Mouse (Mus musculus) midbrain, embryonic 11.5 days (tissue): ENCODE results near the gene Gga3. TPM values are rescaled to one million over a fixed set of nuclear protein-coding genes. Genes with fewer than 3 reads are reported as not detected.

Experiments used
- ATAC-seq: fragments of 200-750 bp; cut with Nextera tagmentation; 2 replicates; pipeline ENCODE4 v1.8.0; 2017; ENCODE audit warnings: moderate TSS enrichment, moderate library complexity; ENCODE audit not compliant: low FRiP score
- DNase-seq: peaks from one replicate; pipeline ENCODE4 v3.0.0; 2015; ENCODE audit warnings: low spot score; ENCODE audit errors: missing footprints
- H3K27ac ChIP-seq: fragments of 300-500 bp; sonication (generic); 2 replicates; pipeline ENCODE4 v1.5.1; 2014; ENCODE audit warnings: low read depth, low read length
- H3K27me3 ChIP-seq: fragments of 300-500 bp; sonication (generic); 2 replicates; pipeline ENCODE4 v1.6.1; 2014; ENCODE audit warnings: mild to moderate bottlenecking, low read length, moderate library complexity, mixed read lengths; ENCODE audit not compliant: control insufficient read depth, insufficient read depth
- H3K36me3 ChIP-seq: fragments of 300-500 bp; sonication (generic); 2 replicates; pipeline ENCODE4 v1.6.1; 2014; ENCODE audit warnings: mild to moderate bottlenecking, low read length, moderate library complexity, mixed read lengths; ENCODE audit not compliant: control insufficient read depth, insufficient read depth
- H3K4me1 ChIP-seq: fragments of 300-500 bp; sonication (generic); 2 replicates; pipeline ENCODE4 v1.6.1; 2014; ENCODE audit warnings: low read length; ENCODE audit not compliant: control insufficient read depth, insufficient read depth
- H3K4me2 ChIP-seq: fragments of 300-500 bp; sonication (generic); 2 replicates; pipeline ENCODE4 v1.6.1; 2014; ENCODE audit warnings: mild to moderate bottlenecking, moderate library complexity
- H3K4me3 ChIP-seq: fragments of 300-500 bp; sonication (generic); 2 replicates; pipeline ENCODE4 v1.5.1; 2014; ENCODE audit warnings: low read depth, low read length
- H3K9ac ChIP-seq: fragments of 300-500 bp; sonication (generic); 2 replicates; pipeline ENCODE4 v1.6.1; 2014; ENCODE audit warnings: low read length
- H3K9me3 ChIP-seq: fragments of 300-500 bp; sonication (generic); 2 replicates; pipeline ENCODE4 v1.6.1; 2016; ENCODE audit warnings: low read length; ENCODE audit not compliant: control insufficient read depth
- WGBS: fragments of 180-500 bp; shearing (Covaris S2); extraction: QIAGEN DNeasy Blood & Tissue Kit; methylation state at CpG from one replicate; pipeline ENCODE4 v1.1.7; 2014; 5-methylcytosine and 5-hydroxymethylcytosine counted together
- polyA plus RNA-seq: library from polyadenylated mRNA; unstranded; fragments of >200 nt; fragmentation: Nextera tagmentation; extraction: Ambion mirVana; gene quantifications from 2 replicates; pipeline ENCODE4 v1.2.1, GENCODE M21; 2014

Gga3 gene
- polyA plus RNA-seq, 1 experiment from 2014 or later, result 25.1 TPM

DNA sequence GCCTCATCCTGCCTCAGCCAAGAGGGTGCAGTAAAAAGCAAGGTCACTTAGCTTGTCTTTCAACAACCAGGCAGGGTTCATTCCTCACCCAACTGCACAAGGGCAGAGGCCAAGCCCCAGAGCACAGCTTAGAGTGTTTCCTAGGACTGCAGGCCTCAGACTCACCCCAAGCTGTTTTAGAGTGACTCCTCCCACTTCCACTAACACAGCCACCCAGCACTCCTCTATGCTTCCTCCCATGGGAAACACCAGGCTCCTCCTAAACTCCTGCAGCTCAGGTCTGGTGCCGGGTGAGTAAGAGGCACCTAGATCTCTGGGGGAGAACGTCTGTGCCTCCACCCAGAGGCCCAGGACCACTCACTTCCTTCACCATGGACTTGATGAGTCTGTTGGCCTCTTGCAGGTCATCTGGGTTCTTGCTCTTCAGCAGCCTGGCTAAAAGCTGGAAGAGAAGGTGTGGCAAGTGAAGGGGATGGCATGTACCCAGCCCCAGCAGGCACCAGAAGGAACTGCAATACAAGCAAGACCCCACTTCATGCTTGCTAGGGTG, 13.2 kb downstream of the Gga3 start:
- 89% methylated on average over 2 of the region's 2 CpGs for WGBS
- ATAC-seq, result no peak
- H3K36me3 ChIP-seq, result peaks cover 56% of the 10 kb centered on the region

DNA sequence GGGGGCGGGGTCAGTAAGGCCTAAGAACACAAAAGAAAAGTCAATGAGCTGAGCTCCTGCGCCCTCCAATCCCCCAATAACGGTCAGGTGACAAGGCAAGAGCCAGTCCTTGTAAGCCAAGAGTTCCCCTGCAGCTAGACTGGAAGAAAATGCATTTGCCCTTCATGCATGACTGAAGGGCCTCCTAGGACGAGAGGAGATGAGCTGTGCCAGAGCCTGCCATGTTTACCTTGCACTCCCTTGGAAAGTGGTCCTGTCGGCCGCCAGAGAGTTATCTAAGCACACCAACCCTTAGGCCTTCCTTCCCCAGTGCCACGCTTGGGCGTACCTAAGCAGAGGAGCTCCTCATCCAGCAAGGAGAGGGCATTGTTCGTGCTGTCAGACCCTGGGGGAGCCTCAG, 15.9 kb downstream of the Gga3 start:
- no peaks in the 10 kb centered on the region for H3K27me3 ChIP-seq
- DNase-seq (peak; percentile 39), ATAC-seq (no peak)
- no peak overlapping the region for H3K27ac ChIP-seq
- no peaks in the 10 kb centered on the region for H3K9me3 ChIP-seq
- H3K4me3 ChIP-seq, result no peak overlapping the region
- H3K9ac ChIP-seq, result no peak overlapping the region
- H3K4me1 ChIP-seq, result no peaks in the 10 kb centered on the region
- 84% methylated on average over 9 of the region's 9 CpGs for whole genome bisulfite sequencing
- H3K4me2 ChIP-seq, result no peak overlapping the region
- peaks cover 59% of the 10 kb centered on the region for H3K36me3 ChIP-seq

More for the DNA sequence above, 13.2 kb downstream of the Gga3 start:
- Histone ChIP-seq H3K4me1 (no peaks in the 10 kb centered on the region), H3K9me3 (no peaks in the 10 kb centered on the region), H3K4me2 (no peak overlapping the region), H3K4me3 (no peak overlapping the region), H3K27me3 (no peaks in the 10 kb centered on the region), H3K9ac (no peak overlapping the region), H3K27ac (no peak overlapping the region)
- peak; percentile 59 for DNase-seq

DNA sequence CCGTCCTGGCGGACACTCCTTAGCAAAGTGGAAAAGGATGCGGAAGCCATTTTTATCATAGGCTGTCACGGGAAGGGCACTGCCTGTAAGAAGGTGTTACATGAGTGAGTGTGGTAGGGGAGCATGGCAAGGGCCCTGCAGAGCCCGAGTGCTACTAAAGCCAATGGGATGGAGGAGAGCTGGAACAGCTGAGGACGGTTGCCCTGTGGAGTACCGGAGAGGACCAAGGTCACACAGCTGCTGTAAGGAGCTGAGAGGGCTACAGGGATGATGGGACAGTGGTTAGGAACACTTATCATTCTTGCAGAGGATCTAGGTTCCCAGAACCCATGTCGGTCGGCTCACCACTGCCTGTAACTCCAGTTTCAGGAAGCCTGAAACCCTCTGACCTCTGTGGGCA, 17.4 kb downstream of the Gga3 start:
- Histone ChIP-seq H3K9ac (no peak overlapping the region), H3K4me1 (no peaks in the 10 kb centered on the region), H3K27me3 (no peaks in the 10 kb centered on the region), H3K27ac (no peak overlapping the region), H3K9me3 (no peaks in the 10 kb centered on the region), H3K4me3 (no peak overlapping the region), H3K4me2 (no peak overlapping the region), H3K36me3 (peaks cover 62% of the 10 kb centered on the region)
- ATAC-seq (no peak), DNase-seq (peak; percentile 77)
- WGBS, result 92% methylated on average over 9 of the region's 9 CpGs

DNA sequence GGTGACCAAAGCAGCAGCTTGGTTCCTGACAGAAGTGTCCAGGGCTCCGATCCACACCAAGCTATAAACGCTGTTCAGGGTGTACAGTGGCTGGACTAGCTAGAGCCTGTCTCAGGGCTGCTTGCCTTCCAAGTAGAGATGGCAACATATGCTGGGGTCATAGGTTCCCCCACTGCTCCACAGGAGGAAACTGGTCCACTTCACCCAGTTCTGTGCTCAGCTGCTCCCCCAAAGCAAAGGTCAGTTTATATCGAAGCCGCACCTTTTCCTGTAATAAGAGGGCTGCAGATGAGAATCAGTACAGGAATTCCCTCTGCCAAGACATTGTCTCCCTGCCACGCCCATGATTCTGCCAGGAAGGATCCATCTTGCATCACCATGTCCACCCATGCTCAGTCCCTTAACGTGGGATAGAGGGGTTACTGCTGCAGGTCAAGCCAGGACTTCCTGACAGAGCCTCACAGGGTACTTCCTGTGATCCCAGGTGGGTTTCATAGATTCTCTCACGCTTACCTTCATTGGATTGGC, 18.2 kb downstream of the Gga3 start:
- DNase-seq, result no peak
- WGBS, result 93% methylated on average over 7 of the region's 7 CpGs

DNA sequence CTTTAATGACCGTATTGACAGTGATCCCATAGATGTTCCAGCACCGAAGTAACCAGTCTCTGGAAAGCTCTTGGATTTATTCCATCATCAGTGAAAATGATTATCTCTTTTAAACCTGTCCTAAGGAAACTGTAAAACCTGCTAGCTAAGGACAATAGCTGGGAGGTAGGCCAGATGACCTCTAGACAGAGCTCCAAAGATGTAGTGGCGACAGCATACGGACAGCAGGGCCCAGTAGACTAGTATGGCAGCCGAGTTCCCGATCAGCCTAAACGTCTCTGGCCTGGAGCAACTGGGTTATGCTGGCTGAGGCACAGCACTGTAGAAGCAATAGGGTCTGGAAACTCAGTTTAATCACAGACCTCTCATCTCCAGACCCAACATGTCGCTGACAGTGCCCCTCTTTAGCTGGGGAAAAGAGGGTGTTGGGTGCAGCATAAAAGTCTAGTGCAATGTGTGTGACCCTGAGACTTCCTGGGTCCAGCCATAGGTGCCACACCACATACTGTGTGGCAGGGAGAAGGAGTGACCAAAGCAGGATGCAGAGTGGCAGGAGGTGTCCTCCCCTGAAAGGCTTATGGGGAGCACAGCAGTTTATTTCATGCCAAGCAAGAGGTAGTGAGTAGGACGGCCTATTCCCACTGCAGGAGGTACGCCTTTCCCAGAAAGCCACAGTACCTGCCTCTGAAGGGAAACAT, 19.3 kb downstream of the Gga3 start:
- ATAC-seq (no peak), DNase-seq (no peak)
- H3K4me3 ChIP-seq, result no peak overlapping the region
- H3K4me2 ChIP-seq, result no peak overlapping the region
- H3K27ac ChIP-seq, result no peak overlapping the region
- no peaks in the 10 kb centered on the region for H3K9me3 ChIP-seq
- no peaks in the 10 kb centered on the region for H3K4me1 ChIP-seq
- no peak overlapping the region for H3K9ac ChIP-seq
- 87% methylated on average over 10 of the region's 10 CpGs for WGBS
- peaks cover 52% of the 10 kb centered on the region for H3K36me3 ChIP-seq
- no peaks in the 10 kb centered on the region for H3K27me3 ChIP-seq

More for the DNA sequence above, 18.2 kb downstream of the Gga3 start:
- Histone ChIP-seq H3K9me3 (no peaks in the 10 kb centered on the region), H3K4me3 (no peak overlapping the region), H3K4me1 (no peaks in the 10 kb centered on the region), H3K27me3 (no peaks in the 10 kb centered on the region), H3K9ac (no peak overlapping the region), H3K27ac (no peak overlapping the region), H3K4me2 (no peak overlapping the region), H3K36me3 (peaks cover 61% of the 10 kb centered on the region)
- ATAC-seq, result no peak

DNA sequence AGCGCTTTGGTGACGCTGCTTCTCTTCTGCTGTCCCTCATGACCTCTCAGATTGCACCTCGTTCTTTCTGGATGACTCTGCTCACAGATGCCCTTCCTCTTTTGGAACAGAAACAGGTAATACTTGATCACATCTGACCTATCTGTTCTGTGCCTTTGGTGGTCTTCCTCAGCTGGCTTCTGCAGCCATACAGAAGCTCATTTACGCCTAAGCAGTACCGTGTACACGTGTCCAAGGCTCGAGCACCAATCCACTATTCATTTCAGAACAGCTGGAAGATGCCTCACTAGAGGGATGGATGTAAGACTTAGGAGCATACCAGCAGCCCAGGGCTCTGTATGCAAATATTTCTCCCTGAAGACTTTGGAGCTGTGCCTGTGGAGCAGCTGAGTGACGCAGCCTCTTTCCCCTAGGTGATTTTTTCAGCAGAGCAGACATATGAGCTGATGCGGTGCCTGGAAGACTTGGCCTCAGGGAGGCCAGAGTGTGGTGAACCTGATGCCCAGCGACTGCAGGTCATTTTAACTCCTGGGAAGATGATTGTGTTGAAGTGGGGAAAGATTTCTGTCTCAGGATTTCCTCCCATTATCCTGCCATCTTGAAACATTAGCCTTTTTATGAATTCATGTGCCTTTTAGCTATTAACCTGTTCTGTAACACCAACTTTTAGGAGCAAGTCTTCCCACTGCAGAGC, 20.8 kb downstream of the Gga3 start:
- WGBS, result 89% methylated on average over 10 of the region's 10 CpGs
- Histone ChIP-seq H3K27ac (no peak overlapping the region), H3K9me3 (no peaks in the 10 kb centered on the region), H3K27me3 (no peaks in the 10 kb centered on the region), H3K9ac (no peak overlapping the region), H3K4me1 (no peaks in the 10 kb centered on the region), H3K4me2 (no peak overlapping the region), H3K4me3 (no peak overlapping the region), H3K36me3 (peaks cover 46% of the 10 kb centered on the region)
- DNase-seq, result no peak
- ATAC-seq, result no peak

DNA sequence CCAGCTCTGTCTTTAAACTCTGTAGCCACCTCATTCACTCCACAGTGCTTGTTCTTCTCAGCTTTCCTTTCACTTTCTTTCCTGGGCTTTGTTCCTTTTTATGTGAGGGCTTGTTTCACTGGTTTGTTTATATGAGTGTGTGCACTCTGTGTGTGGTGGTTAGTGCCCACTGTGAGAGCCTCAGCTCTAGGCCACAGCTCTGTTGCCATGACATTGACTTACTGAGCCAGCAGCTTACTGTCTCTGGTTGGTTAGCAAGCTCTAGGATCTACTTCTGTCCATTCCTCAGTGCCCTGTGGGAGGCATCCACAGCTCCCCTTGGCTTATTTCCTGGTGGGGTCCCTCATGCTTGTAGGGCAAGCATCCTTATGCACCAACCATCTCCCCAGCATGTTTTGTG, 24.8 kb downstream of the Gga3 start:
- no peaks in the 10 kb centered on the region for H3K27me3 ChIP-seq
- H3K9me3 ChIP-seq, result no peaks in the 10 kb centered on the region
- H3K4me3 ChIP-seq, result no peak overlapping the region
- H3K4me2 ChIP-seq, result no peak overlapping the region
- H3K4me1 ChIP-seq, result no peaks in the 10 kb centered on the region
- peak; percentile 84 for DNase-seq
- peaks cover 19% of the 10 kb centered on the region for H3K36me3 ChIP-seq
- ATAC-seq, result no peak
- H3K9ac ChIP-seq, result no peak overlapping the region
- H3K27ac ChIP-seq, result no peak overlapping the region

DNA sequence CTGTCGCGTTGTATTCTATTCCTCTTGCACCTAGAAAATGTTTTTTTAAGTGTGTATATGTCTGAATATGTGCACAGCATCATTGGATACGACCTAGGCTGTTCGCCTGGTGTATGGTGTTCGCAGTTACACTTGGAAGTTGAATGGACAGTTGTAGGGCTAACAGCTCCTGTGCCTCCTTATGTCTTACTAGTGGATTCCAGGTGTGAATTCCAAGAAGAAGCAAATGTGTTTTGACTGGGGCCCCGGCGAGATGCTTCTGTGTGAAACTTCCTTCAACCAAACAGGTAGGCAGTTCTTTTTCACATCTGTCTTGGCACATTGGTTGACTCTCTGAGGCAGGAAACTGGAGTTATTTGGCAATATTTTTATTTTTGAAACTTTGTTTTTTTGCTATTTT, 38.9 kb downstream of the Gga3 start:
- DNase-seq (peak; percentile 82), ATAC-seq (no peak)
- Histone ChIP-seq H3K4me3 (peak overlapping the region; percentile 59), H3K9me3 (no peaks in the 10 kb centered on the region), H3K4me1 (peaks cover 9% of the 10 kb centered on the region), H3K27me3 (no peaks in the 10 kb centered on the region), H3K4me2 (peak overlapping the region; percentile 80), H3K36me3 (peaks cover 10% of the 10 kb centered on the region; the same call in 1 of the 2 replicates), H3K9ac (peak overlapping the region; percentile 83), H3K27ac (no peak overlapping the region)
- 22% methylated on average over 7 of the region's 7 CpGs for WGBS
